Mouse (Mus musculus): Measurements from ENCODE around the gene H1foo.
A peak's percentile ranks its signal among the peaks of the same experiment; 100 is the strongest.

H1foo gene

DNA sequence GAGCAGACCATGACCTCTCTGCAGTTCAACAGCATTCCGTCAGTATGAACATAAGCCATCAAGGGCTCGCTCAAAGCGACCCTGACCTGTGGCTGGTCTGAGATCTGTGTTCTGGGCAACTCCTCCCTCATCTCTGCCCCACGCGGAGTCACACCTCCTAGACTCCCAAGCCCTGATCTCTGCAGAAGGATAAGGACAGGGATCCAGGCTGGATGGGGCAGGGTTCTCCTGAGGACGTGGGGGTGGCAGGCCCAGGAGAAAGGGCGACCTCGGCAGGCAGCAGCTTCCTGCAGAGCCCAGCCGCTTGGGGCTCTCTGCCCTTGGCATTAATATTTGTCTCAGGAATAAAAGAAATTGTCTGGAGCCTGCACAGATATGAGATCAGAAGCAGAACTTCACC lies 40.9 kb downstream of the H1foo start:
- no peak for DNase-seq (ENCODE audit: low spot score in 2 of 2)

DNA sequence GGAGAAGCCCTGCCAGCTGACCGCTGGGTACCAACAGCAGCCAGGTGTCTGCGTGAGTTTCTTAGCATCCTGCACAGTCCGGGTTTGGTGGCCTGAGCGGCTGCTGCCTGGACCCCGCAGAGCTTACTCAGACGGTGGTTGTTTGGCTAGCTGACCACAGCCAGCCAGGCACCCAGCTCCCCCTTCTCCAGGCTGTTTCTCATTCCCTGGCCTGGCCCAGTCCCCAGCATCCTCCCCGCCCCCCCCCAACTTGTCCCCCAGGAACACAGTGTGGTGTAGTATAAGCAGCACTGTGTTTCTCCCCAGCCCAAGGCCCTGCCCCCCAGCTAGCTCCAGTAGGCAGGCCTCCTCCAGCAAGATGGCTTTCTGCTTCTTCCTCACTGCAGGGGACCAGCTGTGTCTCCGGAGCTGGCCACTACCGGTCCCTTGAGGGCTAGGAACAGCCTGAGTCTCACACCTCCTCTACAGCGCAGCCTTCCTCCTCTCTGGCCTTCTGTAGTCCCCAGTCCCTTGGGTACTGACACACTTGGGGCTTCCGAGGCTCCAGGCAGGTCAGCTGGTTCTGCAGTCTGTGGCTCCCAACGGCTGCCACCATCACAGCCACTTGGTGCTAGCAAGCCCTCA lies 41.8 kb downstream of the H1foo start:
- DNase-seq (ENCODE audit: low spot score in 2 of 2) = no peak

- no peak for DNase-seq (ENCODE audit: low spot score in 2 of 2)
Measured at GRCm38 (mm10) chr6:115987096-115987747, 42.5 kb downstream of the H1foo start.

GRCm38 (mm10) chr6:115989032-115989431 lies 44.3 kb downstream of the H1foo start:
- peak in 1 of 2 experiments; percentile 50 for DNase-seq (ENCODE audit: low spot score in 2 of 2)

DNA sequence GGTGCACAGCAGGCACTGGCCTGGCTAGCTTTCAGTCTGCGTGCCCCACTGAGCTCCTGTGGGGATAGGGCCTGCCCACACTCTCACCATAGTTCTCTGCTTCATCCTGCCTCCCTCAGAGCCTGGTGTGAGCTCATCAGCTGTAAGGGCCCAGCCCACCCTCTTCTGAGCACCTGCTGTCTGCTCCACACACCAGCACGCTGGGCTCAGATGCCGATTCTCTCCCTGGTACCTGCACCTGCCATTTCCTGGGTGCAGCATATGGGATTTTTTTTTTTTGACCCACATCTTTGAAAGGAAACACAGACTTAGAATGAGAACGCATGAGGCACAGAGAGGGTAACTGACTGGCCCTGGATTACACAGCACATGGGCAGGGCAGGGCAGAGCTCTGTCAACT lies 44.9 kb downstream of the H1foo start:
- DNase-seq (ENCODE audit: low spot score in 2 of 2) = peak in 1 of 2 experiments; percentile 37

- DNase-seq (ENCODE audit: low spot score in 2 of 2) = no peak
Measured at GRCm38 (mm10) chr6:115990056-115990455, 45.3 kb downstream of the H1foo start.

- no peak for DNase-seq (ENCODE audit: low spot score in 2 of 2)
Measured at GRCm38 (mm10) chr6:115990479-115990878, 45.7 kb downstream of the H1foo start.

DNA sequence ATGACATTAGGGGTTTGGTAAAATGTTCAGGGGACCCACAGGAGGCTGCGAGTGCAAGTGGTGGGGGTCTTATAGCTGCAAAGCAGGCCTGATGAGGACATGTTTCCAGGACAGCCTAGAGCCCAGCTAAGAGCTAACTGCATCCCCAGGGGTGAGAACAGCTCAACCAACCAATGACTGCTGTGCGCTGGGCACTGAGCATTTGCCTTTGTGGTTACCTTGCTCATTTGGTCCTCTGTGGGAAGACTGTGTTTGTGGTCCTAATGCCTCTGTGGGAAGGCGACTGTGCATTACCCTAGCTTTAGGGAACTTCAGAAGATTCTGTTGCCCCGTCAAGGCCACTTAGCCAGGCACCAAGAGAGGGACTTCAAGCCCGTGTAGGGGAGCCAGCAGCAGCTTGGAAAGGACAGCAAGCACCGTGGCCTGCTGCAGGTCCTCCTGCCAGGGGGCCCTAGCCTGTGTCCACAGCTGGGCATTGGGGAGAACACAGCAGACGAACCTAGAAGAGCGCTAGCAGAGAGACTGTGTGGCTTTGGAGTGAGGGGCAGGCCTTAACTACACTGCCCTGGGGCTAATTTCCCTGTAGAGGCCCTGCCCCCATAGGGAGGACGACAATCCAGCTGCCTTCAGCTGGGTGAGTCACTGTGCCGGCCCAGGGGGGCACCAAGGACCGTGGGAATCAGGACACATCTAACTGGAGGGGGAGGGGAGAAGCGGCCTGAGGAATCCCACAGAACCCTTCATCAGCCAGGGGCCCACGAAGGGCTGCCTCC lies 46.6 kb downstream of the H1foo start:
- DNase-seq (ENCODE audit: low spot score in 2 of 2) = no peak

DNA sequence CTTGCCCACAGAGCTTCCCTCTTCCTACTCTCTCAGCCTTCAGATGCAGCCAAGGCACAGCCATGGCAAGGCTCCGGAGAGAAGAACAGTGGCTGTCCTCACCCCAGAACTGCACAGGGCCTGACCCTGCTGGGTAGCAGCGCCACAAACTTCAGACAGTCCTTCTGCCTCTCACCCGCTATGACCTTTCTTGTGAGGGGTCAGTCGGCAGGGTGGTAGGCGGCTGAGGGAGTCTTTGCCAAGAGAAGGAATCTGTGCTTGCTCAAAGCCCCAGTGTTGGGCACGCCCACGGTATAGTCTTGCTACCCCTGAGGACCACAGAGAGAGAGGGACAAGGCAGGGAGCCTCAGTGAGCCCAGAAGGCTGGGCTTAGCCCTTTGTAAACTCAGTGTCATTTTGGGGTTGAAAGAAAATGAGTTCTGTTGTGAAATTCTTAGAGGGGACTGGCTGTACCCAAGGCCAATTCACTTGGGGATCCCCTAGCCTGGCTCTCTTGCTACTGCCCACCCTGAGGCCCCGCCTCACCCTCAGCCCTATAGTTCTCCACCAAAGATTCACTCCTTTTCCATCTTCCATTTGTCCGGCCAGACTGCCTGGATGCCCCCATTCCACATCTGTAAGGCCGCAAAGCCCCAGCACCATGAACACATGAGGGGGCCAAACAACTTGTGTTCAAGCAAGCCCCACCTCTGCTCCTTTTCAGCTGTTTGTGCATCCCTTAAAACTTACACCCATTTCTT lies 47.3 kb downstream of the H1foo start:
- DNase-seq (ENCODE audit: low spot score in 2 of 2) = no peak

DNA sequence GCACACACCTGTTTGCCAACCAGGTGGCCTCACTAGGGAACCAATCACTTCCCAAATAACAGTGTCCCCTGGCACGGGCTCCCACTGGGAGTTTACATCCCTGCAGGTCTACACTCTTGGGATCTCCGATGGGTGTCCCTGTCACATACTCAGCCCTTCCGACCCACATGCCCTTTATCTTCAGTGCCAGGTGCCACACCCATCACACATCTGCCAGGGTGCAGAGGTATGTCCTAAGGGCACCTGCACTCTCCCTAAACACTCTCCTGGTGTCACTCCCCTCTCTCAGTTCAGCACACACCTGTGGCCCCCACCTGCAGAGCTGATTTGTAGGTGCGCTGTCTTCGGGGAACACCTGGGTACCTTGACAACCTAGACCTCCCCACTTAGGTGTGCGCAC lies 48.2 kb downstream of the H1foo start:
- no peak for DNase-seq (ENCODE audit: low spot score in 2 of 2)

GRCm38 (mm10) chr6:115993463-115994145 lies 48.9 kb downstream of the H1foo start:
- no peak for DNase-seq (ENCODE audit: low spot score in 2 of 2)

DNA sequence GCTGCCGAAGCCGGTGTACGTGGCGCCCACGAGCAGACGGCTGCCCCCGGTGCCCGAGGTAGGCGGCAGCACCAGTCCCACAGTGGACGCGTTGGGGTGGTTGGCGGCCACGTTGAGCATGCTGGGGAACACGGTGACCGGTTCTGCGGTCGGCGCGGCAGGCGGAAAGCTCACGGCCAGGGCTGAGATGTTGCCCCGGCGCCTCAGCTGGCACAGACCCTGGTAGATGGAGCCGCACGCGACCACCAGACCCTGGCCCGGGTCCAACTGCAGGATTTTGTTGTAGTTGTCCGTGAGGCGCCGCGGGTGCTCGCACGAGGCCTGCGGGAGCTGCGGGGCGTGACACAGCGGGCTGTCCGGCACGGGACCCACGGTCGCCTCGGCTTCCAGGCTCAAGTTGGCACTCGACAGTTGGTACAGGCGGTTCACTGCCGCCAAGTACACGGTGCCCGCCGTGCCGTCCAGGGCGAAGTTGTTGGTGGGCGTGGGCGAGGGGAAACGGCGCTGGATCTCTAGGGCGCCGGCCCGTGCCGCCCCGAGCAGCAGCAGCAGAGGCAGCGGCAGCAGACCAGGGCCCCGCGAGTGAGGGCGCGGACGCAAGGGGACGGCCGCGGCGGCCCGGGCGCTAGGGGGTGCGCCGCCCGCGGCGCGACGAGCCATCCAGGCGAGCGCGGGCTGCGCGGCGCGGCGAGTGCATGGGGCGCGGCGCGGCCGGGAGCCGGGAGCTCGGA lies 49.6 kb downstream of the H1foo start:
- DNase-seq (ENCODE audit: low spot score in 2 of 2) = peak in 1 of 2 experiments; percentile 26

- peak; percentile 90 to 92 for DNase-seq (ENCODE audit: low spot score in 2 of 2)
Measured at GRCm38 (mm10) chr6:115994877-115995520, 50.3 kb downstream of the H1foo start, which contains the start of gene Plxnd1. Gene Plxnd1, minus strand, starts transcription at chr6:115995005.

DNA sequence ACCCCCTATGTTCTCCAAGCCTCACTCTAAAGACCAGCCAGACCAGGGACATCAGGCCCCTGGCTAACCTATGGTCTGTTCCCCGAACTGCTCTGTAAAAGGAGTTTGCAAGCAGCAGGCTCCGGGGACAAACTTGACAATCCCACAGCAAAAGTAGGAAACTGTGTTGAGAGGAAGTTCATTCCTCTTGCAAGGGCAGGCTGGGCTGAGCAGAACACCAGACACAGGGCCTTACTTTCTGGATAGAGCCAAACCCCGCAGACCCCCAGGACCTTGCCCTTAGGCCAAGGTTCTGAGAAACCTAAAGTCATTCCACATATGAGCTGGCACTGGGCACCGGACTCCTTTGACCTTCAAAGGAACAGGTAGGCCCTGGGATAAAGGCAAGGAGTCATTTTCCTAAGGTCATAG lies 50.8 kb downstream of the H1foo start:
- no peak for DNase-seq (ENCODE audit: low spot score in 2 of 2)

- peak; percentile 37 for DNase-seq (ENCODE audit: low spot score in 2 of 2)
Measured at GRCm38 (mm10) chr6:115996171-115996851, 51.6 kb downstream of the H1foo start.

DNA sequence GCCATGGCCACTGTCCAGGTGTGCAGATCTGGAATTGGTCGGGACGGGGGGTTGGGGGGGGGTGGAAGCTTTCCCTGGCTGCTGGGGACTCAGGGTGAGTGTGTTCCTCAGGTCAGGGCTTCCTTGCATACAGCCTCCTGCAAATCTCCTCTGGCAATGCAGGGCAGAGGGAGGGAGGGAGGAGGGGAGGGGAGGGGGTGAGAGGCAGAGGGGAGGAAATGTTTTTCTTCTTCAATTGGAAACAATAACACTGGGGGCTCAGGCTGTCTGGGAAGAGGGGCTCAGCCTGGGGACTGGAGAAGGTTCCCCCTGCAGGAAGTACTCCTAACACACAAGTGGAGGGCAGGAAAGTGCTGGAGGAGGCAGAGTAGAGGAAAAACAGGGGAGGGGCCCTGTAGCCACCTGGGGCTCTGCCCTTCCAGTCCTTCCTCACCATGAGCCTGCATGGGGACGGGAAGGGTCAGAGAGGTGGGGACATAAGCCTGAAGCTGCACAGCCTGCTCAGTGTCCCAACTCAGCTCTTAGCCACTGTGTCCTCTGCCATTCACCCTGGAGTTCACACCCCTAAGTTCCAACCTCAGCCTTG lies 53.1 kb downstream of the H1foo start:
- no peak for DNase-seq (ENCODE audit: low spot score in 2 of 2)

DNA sequence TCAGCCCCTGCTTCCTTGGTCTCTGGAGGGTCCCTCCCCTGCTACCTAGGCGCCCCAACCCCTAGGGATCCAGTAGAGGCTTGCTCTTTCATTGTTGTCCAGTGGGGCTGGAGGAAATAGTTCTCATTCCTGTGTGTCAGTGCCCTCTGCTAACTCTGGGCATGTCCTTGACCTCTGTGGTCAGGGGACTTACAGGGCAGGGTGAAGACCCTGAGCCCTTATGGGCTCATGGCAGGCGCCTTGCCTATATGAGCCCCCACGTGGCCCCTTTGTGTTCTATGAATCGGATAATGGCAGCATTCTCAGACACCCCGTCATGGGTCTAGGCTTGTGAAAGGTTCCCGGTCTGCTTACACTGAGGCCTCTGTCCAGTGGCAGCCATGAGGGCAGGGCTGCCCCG lies 54.0 kb downstream of the H1foo start:
- no peak for DNase-seq (ENCODE audit: low spot score in 2 of 2)

GRCm38 (mm10) chr6:115999227-115999626 lies 54.5 kb downstream of the H1foo start:
- no peak for DNase-seq (ENCODE audit: low spot score in 2 of 2)

Measured in natural killer cell, adult 2 months (primary cell).